Mouse (Mus musculus): ENCODE measurements around the gene Trpm8.

DNA sequence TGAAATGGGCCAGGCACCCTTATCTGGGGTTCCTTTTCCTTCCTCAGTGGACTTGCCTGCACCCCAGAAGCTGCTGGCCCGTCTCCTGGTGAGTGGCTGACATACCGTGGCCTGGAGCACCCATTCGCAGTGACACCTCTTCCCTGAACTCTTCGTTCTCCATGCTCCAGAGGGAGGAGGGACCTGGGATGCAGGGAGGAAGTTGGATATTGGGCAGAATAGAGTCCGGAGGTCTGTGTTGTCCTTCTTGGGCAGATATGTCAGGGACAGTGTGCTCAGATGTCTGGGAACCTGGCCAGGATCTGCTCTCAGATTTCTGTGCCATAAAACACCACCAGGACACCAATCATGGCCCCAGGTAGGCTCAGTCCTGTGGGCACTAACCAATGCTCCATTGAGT, 37.4 kb upstream of the Trpm8 start:
- TF ChIP-seq CTCF (IDR thresholded peaks at IDR 0.05; ENCODE audit: low read depth) (no peak), EP300 (IDR thresholded peaks at IDR 0.05; ENCODE audit: low read depth) (no peak)

All from heart, postnatal 0 days (tissue).